Mouse (Mus musculus) CD8-positive naive resting alpha-beta T cell, adult 2 months (primary cell): ENCODE results near the gene Bdkrb2.

ENCODE experiments used
- DNase-seq, 2 experiments: peaks; one replicate each; pipeline ENCODE4 v3.0.0; 2022; ENCODE audit warnings: low read depth in 2 of 2, low spot score in 2 of 2

Gene Bdkrb2

DNA sequence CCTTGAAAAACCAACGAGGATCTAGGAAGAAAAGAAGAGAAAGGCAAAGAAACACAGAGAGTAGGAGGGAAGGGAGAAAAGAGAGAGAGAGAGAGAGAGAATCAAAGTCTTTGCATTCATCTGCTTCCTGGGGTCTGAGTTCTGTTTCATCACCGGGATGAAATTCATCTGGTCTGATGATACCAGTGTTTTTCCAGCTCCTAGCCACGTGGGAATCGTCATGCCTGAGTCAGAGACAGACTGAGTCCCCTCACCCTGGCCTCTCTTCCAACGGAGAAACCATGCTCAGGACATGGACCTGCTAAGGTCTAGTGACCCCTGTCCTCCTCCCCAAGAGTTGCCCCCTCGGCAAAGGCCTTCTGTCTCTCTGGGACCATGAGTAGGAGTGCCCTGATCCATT is 16.5 kb upstream of the Bdkrb2 start:
- DNase-seq, result no peak

DNA sequence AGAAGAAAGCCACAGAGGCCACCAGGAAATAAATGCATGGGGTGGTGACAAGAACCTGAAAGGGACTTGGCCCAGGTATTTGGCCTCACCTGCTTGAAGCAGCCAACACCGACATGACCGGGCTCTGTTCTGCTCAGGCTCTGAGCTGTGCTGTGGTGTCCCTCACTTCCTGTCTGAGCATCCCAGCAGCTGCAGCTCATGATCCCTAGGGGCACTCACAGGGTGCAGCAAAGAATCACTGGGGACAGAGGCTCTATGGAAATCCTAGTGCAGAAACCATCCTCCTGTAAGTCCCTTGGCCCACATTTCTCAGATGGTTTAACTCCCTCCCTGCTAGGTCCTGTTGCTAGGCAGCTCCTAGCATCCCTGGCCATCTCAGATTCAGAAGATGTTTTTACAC is 15.9 kb upstream of the Bdkrb2 start:
- no peak for DNase-seq

DNA sequence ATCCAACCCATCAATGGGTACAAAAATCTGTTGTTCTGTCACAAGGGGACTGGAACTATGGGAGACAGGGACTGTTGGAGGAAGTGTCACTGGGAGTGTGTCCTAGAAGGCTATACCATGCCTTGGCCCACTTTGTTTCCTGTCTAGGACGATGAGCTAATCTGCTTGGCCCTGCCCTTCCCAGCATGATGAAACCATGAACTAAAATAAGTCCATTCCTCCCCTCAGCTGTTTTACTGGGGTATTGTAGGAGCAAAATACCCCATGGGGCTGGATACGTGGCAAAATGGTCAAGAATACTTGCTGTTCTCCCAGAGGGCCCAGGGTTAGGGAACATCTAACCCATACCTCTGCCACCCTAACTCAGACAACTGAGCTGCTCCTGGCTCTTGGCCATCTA is 15.0 kb upstream of the Bdkrb2 start:
- DNase-seq, result no peak

DNA sequence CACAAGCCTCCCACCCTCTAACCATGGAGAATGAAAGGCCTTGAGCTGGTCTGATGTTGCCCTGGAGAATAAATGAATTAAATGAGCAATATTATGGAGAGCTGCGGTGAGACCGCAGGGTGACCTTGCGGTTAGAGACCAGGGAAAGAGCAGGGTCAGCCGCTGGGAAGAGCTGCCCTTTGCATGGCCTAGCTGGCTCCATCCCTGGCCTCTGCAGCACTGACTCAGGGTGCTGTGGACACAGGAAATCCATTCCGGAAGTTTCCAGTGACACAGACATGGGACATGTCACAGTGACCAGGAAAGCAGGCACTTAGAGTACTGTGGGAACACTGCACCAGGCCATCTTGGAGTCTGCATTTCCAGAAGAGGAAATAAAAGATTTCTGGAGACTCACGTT is 14.1 kb upstream of the Bdkrb2 start:
- DNase-seq, result no peak

DNA sequence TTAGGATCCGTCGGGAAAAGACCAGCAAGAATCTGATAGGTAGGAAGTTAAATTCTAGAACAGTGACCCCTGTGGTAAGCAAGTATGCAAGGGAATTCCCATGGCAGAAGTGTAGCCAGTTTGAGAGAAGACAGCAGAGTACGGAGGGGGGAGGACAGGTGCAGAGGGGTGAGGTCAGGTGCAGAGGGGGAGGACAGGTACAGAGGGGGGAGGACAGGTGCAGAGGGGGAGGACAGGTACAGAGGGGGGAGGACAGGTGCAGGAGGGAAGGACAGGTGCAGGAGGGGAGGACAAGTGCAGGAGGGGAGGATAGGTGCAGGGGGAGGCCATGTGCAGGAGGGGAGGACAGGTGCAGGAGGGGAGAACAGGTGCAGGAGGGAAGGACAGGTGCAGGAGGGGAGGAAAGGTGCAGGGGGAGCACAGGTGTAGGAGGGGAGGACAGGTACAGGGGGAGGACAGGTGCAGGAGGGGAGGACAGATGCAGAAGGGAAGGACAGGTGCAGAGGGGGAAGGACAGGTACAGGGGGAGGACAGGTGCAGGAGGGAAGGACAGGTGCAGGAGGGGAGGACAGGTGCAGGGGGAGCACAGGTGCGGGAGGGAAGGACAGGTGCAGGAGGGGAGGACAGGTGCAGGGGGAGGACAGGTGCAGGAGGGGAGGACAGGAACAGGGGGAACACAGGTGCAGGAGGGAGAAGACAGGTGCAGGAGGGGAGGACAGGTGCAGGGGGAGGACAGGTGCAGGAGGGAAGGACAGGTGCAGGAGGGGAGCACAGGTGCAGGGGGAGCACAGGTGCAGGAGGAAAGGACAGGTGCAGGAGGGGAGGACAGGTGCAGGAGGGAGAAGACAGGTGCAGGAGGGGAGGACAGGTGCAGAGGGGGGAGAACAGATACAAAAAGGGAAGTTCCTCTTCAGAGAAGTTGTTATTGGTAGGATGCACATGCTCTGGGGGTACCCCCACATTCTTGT is 12.9 kb upstream of the Bdkrb2 start:
- DNase-seq, result no peak

DNA sequence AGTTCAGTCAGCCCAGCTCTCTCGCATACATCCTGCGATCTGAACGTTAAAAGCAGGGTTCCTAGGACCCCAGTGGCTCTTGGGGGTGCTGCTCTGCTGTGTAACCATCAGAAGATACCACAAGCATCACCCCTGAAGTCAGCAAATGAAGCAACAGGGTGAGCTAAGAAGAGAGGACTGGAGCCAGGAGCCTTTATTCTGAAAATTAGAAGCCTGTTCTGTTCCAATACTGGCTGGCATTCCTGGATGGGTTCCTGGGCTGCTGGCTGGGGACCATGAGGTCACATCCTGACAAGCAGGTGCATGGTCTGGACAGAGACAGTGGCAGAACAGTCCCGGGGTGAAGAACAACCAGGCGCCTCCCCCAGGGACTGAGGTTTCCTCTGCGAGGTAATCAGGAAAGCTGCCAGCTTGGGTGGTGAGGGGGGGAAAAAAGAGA is 11.5 kb upstream of the Bdkrb2 start:
- DNase-seq, result no peak

DNA sequence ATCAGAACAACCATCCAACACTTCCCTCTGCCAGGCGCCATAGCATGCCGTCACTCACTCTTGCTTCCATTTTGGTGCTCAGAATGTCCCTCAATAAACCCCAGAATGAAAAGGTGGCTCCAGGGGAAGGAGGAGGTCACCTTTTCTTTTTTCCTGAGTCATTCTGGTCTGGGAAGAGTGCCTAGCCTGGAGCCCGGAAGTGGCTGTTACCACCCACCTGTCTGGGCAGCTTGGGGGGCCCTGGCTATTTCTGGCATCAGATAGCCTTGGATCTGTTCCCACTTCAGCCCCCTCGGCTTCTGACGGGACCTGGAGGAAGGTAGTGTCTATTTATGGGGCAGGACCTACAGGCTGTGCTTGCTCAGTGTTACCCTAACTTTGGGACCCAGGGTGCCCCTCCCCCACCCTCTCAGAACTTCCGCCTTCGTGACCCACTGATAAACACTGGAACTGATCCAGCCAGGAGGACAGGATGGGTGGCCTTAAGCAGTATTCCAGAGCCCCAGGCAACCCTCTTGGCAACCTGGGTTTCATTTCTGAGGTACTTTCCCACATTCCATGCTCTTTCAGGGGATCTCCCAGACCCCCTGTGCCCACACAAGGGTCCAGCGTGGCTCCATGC is 8.8 kb upstream of the Bdkrb2 start:
- DNase-seq, result no peak

DNA sequence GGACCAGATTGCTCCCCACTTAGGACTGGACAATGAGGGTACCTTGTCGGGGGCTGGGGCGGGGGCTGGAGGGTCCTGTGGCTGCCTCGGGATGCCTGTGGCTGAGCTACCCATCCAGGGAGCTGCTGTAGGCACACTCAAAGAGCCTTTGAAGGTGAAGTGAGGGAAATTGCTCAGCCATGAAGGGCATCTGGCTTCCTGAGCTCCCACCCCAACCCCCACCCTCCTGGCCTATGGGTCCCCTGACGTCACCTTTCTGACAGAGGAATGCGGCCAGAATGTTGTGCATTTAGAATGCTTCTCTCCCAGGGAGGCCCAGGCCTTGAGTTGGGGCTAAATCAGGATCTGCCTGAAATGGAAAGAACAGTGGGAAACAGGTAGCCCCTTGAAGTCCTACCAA is 7.9 kb upstream of the Bdkrb2 start:
- DNase-seq, result no peak

DNA sequence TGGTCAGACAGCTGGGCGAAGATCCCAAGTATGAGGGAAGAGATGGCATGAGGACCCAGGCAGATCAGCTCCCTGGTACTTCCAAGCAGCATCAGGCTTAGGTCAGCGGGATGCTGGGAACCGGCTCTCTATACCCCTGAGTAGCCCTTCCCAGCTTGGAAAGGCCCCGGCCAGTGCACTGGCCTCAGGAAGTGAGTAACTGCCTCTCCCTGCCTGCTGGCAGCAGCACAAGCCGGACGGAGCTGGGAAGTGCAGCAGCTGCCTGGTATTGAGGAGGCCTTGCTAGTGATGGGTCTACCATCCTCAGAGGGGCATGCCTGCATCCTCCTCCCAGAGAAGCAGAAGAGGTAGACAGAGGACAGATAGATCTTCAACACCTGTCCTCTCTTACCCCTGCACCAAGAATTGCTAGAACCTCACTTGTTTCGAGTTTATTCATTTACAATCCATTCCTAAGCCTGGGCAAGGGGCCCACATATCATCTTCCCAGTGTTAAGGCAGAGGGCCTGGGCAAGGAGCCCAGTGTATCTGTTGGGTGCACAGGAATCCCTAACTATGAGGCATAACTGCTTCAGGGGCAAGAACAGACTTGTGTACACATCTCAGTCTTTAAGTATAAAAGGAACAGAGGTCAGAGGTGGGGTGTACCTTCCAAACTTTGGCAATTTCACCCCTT is 5.6 kb upstream of the Bdkrb2 start:
- DNase-seq, result no peak

DNA sequence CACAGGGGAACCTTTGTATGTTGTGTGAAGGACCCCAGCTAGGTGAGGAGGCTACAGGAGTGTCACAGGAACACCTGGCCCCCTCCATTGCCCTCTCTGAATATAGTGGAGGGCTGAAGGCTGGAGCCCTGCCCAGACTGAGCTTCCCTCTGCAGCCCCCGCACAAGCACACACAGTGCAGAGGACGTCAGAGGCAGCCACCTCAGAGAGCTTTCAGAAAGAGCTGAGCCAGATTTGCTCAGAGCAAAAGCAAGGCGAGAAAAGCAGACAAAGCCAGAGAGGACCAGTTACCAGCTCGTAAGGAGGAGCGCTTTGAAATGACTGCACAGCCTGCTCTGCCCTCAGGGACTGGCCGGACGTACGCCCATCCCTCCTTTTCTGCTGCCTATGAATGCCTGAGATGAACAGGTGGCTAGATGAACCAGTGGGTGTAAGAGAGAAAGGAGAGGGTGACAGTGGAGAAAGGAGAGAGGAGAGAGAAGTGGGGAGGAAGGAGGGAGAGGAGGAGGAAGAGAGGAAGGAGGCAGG is 2.0 kb upstream of the Bdkrb2 start:
- no peak for DNase-seq

DNA sequence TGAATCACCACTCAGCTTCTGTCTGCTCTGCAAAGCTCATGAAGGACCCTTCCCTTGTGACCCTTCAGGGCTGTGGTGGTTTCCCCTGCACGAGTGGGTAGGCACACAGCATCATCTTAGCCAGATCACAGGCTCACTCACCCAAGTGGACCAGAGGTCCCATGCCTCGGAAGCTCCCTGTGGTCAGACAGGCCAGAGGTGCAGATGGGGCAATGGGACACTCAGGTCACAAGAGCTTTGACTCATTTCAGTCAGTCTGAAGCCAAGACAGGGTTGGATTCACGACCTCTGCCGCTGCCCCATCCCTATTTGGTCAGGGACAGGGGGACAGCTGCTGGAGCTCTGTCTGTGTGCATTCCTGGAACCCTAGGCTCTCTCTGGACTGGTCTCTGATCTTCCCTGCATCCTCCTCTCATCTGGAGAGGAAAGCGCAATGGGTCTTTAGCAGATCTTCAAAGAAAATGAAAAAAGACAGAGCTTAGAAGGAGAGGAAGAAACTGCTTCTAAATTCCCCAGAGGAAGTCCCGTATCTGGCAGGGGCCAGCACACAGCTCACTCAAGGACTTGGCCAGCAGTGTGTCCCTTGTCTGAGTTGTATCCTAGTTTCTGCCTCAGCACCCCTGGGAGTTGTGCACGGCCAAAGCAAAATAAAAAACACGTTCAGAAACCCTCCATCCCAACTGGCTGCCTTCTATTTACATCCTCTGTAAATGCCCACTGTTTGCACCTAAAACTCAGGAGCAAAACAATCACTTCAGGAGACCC is 788 bp upstream of the Bdkrb2 start:
- no peak for DNase-seq

DNA sequence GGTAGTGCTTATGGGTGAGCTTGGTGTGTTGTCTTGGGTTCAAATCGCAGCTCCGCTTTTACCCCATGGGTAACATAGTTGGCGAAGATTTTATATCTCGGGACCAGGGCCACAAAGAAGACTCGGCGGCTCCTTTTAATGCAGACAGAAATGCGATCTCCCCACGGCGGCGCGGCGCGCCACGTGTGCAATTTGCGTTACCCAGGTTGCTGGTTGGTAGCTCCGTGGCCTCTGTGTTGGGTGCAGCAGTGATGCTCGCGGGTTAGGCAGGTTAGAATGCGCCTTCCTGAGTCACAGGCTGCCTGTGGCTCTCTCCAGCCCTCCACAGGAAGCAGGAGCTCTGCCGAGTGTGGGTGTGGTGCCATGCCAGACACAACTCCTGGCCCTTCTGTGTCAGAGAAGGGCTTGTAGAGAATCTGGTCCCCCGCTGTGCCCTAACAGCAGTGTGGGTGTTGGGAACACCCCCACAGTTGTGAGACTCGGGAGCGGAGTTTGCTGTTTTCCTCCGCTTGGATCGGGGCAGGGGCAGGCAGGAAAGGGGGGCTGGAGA is 775 bp downstream of the Bdkrb2 start:
- no peak for DNase-seq

DNA sequence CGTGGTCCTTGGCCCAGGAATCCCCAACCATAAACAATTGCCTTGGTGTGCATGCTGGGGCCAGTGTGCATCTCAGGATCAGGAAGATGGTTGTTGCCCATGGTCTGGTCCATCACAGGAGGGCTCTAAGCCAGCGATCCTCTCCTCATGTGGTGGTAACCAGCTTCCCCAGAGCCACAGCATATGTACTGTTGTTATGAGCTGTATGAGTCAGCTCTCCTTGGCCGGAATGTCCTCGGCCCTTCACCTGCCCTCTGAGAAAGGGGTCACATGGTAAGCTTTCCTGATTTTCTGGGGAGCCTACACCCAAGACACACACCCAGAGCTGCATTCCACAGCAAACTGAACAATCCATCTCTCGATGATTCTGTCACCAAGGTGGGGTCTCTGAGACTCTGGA is 2.2 kb downstream of the Bdkrb2 start:
- DNase-seq, result no peak

DNA sequence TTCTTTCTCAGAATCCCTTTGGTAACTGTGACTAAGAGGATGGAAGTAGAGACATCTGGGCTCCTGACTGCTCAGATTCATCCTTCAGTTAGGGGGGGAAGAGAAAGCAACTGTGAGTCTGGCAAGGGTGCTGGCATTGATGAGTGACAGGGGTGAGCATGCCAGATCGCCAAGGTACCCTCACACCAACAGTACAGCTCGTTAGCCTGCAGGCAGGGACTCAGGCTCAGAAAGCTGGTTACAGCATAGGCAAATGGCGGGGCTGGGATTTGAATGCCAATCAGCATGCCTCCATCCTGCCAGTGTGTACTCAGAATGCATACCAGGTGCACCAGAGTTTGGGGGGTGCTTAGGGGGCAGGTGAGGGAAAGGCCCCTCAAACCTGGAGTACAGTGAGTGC is 8.8 kb downstream of the Bdkrb2 start:
- DNase-seq, result no peak

DNA sequence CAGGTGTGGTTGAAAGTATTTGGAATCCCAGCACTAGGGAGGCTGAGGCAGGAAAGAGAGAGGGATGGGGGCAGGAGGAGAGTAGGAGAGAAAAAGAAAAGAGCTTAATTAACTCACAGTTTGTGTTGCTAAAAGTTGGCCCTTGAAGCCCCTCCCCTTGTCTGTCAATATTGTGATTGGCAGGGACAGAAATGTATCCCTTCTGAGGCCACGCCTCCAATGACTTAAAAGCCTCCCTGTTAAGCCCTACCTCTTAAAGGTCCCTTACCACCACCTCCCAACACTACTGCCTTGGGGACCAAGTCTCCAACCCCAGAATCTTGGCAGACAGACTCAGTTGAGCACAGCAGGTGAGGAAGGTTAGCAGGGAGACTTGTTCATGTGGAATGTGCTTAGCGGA is 9.6 kb downstream of the Bdkrb2 start:
- DNase-seq, result no peak

DNA sequence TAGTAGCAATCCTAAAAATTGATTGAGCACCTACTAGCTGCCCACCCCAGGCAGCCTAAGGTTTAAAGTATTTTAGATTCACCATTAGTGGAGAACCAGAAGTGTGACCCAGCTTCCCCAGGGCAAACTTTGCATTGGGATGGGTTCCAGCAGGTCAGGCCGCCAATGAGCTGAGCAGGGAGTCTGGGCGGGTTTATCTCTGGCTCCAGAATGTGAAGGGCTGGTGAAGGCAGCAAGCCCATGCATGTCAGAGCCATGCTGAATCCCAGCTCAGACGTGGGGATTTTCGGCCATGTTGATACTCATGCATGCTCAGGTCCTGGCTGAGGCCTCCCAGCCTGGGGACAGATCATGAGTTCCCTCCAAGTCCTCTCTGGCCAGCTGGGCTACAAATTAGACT is 11.3 kb downstream of the Bdkrb2 start:
- DNase-seq, result no peak

DNA sequence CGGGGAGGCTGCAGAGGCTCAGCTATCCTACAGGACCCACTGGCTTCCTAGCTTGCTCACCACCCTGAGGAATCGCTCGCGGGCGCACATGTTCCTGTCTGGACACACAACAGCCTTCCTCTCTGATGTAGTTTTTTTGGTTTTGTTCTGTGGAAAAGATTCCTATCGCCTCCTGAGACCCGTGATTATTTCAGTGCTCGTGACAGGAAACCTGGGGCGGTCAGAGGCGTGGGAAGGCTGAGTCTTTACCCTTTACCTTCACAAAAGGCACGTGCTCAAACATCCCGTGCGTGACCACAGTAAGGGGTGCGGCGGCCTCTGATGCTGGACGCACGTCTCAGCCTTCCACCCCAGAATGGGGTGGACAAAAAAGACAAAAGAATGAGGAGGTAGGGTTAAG is 17.5 kb downstream of the Bdkrb2 start:
- DNase-seq, result no peak

DNA sequence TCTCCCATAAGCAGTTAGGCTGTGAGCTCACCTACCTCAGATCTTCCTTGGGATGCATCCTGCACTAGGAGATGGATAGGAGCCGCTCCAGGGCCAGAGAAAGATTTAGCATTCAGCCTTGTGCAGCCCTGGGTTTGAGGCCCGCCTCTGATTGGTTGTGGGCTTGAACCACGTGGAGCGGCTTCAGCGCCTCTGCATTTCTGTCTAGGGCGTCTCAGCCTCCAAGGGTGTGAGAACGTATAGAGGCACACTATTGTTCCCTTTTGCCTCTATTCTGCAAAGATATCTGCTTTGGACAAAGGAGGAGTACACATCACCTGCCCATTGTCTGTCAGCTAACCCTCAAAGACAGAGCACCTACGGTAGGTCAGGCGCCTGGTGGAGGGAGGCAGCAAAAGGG is 19.5 kb downstream of the Bdkrb2 start:
- no peak for DNase-seq

DNA sequence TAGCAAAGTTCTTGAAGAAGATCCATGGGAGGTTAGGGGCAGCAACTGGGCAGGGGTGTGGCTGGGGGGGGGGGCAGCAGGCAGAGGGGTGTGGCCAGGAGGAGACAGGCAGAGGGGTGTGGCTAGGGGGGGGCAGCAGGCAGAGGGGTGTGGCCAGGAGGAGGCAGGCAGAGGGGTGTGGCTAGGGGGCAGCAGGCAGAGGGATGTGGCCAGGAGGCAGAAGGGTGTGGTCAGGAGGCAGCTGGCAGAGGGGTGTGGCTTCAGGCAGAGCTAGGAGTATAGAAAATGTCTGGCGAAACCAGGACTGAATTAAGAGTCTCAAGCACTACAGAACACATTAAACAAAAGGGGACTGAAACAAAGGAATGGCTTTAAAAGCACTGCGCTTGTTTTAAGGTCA is 20.5 kb downstream of the Bdkrb2 start:
- DNase-seq, result no peak

DNA sequence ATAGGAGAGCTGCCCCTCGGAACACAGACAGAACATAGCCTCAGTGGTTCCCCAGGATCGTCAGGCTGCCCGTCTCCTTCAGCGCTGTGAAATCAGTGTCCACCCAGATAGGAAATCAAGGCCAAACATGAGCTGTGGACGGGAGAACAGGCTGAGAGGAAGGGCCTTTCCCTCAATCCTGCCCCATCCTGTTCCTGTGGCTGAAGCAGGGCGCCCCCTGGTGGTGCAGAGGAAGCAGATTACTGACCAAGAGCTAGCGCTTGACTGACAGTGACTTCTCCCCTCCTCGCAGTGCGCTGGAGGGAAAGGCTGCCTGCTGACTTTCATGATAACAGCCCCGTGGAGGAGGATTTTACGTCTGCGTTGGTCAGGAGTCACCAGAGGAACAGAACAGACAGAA is 21.8 kb downstream of the Bdkrb2 start:
- DNase-seq, result no peak

DNA sequence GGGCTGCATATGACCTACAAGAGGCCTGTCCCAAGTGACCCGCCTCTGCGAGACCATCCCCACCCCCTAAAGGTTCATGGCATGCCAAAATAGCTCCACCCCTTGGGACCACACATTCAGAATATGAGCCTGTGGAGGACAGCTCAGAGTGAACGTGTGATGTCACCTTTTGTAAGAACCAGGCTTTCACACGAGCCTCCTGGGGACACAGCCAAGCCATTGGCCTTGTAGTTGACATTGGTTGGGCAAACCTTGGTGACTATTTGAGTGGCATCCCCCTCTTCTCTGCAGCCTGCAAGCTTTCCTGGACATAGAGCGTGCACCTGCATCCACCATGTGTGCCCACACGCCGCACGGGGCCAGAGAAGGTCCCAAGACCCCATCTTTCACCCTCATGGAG is 24.5 kb downstream of the Bdkrb2 start:
- no peak for DNase-seq
